Mouse (Mus musculus): ENCODE measurements around the gene Cntnap4.
"Not testable (repeated sequence)": the region's sequence is repeated elsewhere in the genome, so short reads cannot be mapped to it uniquely, and the experiment has no call there.

The Cntnap4 gene

GRCm38 (mm10) chr8:112724918-112725317 lies 155.1 kb downstream of the Cntnap4 start:
- in situ Hi-C loops (cut with MboI, MseI): no loop called here

- in situ Hi-C loops (cut with MboI, MseI): no loop called here
Observed at GRCm38 (mm10) chr8:112730583-112731432, 161.0 kb downstream of the Cntnap4 start.

GRCm38 (mm10) chr8:112735575-112735974 lies 165.7 kb downstream of the Cntnap4 start:
- in situ Hi-C loops (cut with MboI, MseI): no loop called here

- in situ Hi-C loops (cut with MboI, MseI): no loop called here
Observed at GRCm38 (mm10) chr8:112743331-112743730, 173.5 kb downstream of the Cntnap4 start.

GRCm38 (mm10) chr8:112747296-112747695 lies 177.5 kb downstream of the Cntnap4 start:
- in situ Hi-C loops (cut with MboI, MseI): no loop called here

- in situ Hi-C loops (cut with MboI, MseI): no loop called here
Observed at GRCm38 (mm10) chr8:112755171-112755570, 185.3 kb downstream of the Cntnap4 start.

- in situ Hi-C loops (cut with MboI, MseI): no loop called here
Observed at GRCm38 (mm10) chr8:112803058-112803457, 233.2 kb downstream of the Cntnap4 start.

- in situ Hi-C loops (cut with MboI, MseI): no loop called here
Observed at GRCm38 (mm10) chr8:112809382-112809781, 239.5 kb downstream of the Cntnap4 start.

- in situ Hi-C loops (cut with MboI, MseI): no loop called here
Observed at GRCm38 (mm10) chr8:112841057-112841456, 271.2 kb downstream of the Cntnap4 start.

GRCm38 (mm10) chr8:112849541-112849940 lies 279.7 kb downstream of the Cntnap4 start:
- in situ Hi-C loops (cut with MboI, MseI): not testable (repeated sequence)

GRCm38 (mm10) chr8:112906458-112907112 lies 336.7 kb downstream of the Cntnap4 start:
- in situ Hi-C loops (cut with MboI, MseI): no loop called here

- in situ Hi-C loops (cut with MboI, MseI): no loop called here
Observed at GRCm38 (mm10) chr8:112909527-112909926, 339.7 kb downstream of the Cntnap4 start.

GRCm38 (mm10) chr8:112911422-112911821 lies 341.6 kb downstream of the Cntnap4 start:
- in situ Hi-C loops (cut with MboI, MseI): no loop called here

- in situ Hi-C loops (cut with MboI, MseI): no loop called here
Observed at GRCm38 (mm10) chr8:112922151-112922550, 352.3 kb downstream of the Cntnap4 start.

GRCm38 (mm10) chr8:112922789-112923188 lies 352.9 kb downstream of the Cntnap4 start:
- in situ Hi-C loops (cut with MboI, MseI): no loop called here
